ENCODE assay signal across 10 mouse cellular contexts in the genomic region with DNA sequence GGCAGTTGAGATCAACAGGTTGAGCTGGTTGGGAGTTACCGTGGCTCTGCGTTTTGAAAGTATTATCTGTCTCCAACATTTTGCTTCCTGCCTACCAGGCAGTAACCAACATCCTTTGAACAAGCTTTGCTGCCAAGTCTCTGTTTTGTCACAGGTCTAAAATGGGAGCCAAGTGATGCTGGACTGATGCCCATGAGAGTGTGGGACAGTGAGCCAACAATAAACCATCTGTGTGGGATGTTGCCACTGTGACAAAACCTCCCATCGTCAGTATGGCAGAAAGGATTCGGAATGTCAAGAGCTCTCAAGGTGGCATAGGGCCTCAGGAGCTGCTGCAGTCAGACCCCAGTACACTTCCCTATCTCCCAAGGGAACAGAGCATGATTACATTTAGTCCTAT.
DNase-seq lines count a peak whose midpoint lies in the region; ATAC-seq and TF ChIP-seq lines count a peak whose summit lies in the region.
"Had no signal": no experiment of that assay in that cellular context is flagged by ENCODE, and none has a peak within 500 bp of the region (broad histone marks: within the 10 kb centered on the region; RNA-seq: fewer than 3 reads in every experiment).

No protein-coding gene starts in this region.

- H3K4me1 ChIP-seq in neural tube, embryonic 14.5 days (ENCODE audit: control insufficient read depth, insufficient read depth, low read length) = no peaks in the 10 kb centered on the region
- no peaks in the 10 kb centered on the region for H3K4me1 ChIP-seq in neural tube, embryonic 15.5 days

- H3K9me3 ChIP-seq in neural tube, embryonic 14.5 days (ENCODE audit: control insufficient read depth, low read length) = no peaks in the 10 kb centered on the region
- no peaks in the 10 kb centered on the region for H3K9me3 ChIP-seq in neural tube, embryonic 15.5 days (replicated peaks)

- no peak overlapping the region for H3K9ac ChIP-seq in neural tube, embryonic 14.5 days (replicated peaks; ENCODE audit: low read depth, low read length)
- H3K9ac ChIP-seq in neural tube, embryonic 15.5 days (replicated peaks) = no peak overlapping the region

- H3K27ac ChIP-seq in neural tube, embryonic 14.5 days (ENCODE audit: low read depth, low read length) = no peak overlapping the region
- no peak overlapping the region for H3K27ac ChIP-seq in neural tube, embryonic 15.5 days (replicated peaks)
- no peak overlapping the region for H3K27ac ChIP-seq in left cerebral cortex, adult 2 months

- intact Hi-C loops in left cerebral cortex, adult 2 months (cut with DNase I) = loop anchor here (5.0 kb wide), 1 partner anchor 109 kb away; no protein-coding TSS in a partner anchor

- no peaks in the 10 kb centered on the region for H3K36me3 ChIP-seq in neural tube, embryonic 14.5 days (ENCODE audit: control insufficient read depth, insufficient read depth, low read length)
- no peaks in the 10 kb centered on the region for H3K36me3 ChIP-seq in neural tube, embryonic 15.5 days

- WGBS in neural tube, embryonic 14.5 days = 74% methylated on average over 4 of the region's 4 CpGs
- 65% methylated on average over 4 of the region's 4 CpGs for WGBS in neural tube, embryonic 15.5 days

- TF ChIP-seq CTCF in left cerebral cortex, adult 2 months (IDR thresholded peaks at IDR 0.05) = no peak

- 0 out of 2 replicates have a peak, but pooled peaks have one; percentile 34 for ATAC-seq in neural tube, embryonic 14.5 days (ENCODE audit: low read depth)
- no peak for ATAC-seq in neural tube, embryonic 15.5 days (ENCODE audit: low FRiP score)
- no peak for ATAC-seq in megakaryocyte-erythroid progenitor cell, adult 5-6 weeks (replicated peaks; ENCODE audit: low FRiP score, low TSS enrichment, poor library complexity, severe bottlenecking)
- ATAC-seq: Patski had no signal

- DNase-seq in frontal cortex, postnatal 36 days (ENCODE audit: low spot score in 2 of 2) = peak; percentile 73 to 88
- peak; percentile 37 to 66 for DNase-seq in left cerebral cortex, adult 2 months (ENCODE audit: extremely low spot score in 1 of 2, low spot score in 2 of 2)
- DNase-seq in telencephalon, adult 2 months (ENCODE audit: low read depth, low spot score) = peak; percentile 70
- DNase-seq in thymus, postnatal 4 days = no peak
- DNase-seq in spleen, postnatal 14 days (ENCODE audit: low spot score in 2 of 2) = no peak

- no peak overlapping the region for H3K4me2 ChIP-seq in neural tube, embryonic 14.5 days (ENCODE audit: low read depth, low read length)
- H3K4me2 ChIP-seq in neural tube, embryonic 15.5 days = no peak overlapping the region
- H3K4me2 ChIP-seq: liver, embryonic 11.5 days had no signal

- H3K27me3 ChIP-seq in neural tube, embryonic 14.5 days (ENCODE audit: control insufficient read depth, insufficient read depth, low read length) = no peaks in the 10 kb centered on the region
- no peaks in the 10 kb centered on the region for H3K27me3 ChIP-seq in neural tube, embryonic 15.5 days (replicated peaks)
- H3K27me3 ChIP-seq: Patski had no signal

- H3K4me3 ChIP-seq in neural tube, embryonic 14.5 days (ENCODE audit: low read depth, low read length) = no peak overlapping the region
- H3K4me3 ChIP-seq in neural tube, embryonic 15.5 days (replicated peaks) = no peak overlapping the region
- H3K4me3 ChIP-seq in left cerebral cortex, adult 2 months = no peak overlapping the region

Comparison
In these comparisons a context has a peak if more than half of its experiments do, and no peak if none do; other contexts are left out.
1. DNase-seq: peak in frontal cortex, postnatal 36 days (2 of 2), left cerebral cortex, adult 2 months (2 of 2) and telencephalon, adult 2 months (single experiment); none in thymus, postnatal 4 days (single experiment) and spleen, postnatal 14 days (0 of 2).